Mouse (Mus musculus): ENCODE results near the gene Gcnt7.

Gene Gcnt7

DNA sequence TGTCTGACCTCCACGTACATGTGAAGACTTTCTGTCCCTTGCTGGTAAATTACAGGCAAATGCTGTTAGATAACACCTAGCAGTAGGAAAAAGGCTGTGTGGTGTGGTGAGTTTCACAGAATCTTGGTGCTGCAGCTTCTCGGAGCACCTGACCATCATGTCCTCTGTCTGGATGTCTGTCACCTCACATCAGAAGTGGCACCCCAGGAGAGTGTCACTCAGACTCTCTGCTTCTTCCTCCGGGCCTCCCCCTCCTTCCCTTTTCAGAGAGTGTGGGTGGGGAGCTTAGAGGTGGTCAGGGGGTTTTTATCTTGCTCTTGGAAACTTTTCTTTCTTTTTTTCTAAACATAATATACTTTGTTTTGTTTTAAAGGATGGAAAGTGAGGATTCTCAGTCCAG lies 53.4 kb downstream of the Gcnt7 start:
- no peak for DNase-seq (ENCODE audit: low read depth, low spot score)

DNA sequence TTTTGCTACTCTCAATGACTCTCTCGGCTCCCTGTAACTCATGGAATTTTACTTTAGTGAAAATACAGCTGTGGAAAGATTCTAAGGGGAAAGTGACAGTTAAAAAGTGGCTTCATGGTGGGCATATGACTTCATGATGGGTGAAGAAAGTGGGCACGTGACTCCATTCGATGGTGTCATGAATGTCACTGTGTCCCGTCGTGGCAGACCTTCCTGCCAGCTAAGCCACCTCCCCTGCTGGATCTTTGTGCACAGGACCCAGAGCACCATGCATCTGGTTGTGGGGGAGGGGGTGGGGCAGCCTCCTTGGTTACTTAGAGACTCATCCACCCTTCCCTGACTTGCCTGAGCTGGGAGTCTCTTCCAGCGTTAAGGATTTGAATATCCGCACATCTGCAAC lies 54.2 kb downstream of the Gcnt7 start:
- no peak for DNase-seq (ENCODE audit: low read depth, low spot score)

DNA sequence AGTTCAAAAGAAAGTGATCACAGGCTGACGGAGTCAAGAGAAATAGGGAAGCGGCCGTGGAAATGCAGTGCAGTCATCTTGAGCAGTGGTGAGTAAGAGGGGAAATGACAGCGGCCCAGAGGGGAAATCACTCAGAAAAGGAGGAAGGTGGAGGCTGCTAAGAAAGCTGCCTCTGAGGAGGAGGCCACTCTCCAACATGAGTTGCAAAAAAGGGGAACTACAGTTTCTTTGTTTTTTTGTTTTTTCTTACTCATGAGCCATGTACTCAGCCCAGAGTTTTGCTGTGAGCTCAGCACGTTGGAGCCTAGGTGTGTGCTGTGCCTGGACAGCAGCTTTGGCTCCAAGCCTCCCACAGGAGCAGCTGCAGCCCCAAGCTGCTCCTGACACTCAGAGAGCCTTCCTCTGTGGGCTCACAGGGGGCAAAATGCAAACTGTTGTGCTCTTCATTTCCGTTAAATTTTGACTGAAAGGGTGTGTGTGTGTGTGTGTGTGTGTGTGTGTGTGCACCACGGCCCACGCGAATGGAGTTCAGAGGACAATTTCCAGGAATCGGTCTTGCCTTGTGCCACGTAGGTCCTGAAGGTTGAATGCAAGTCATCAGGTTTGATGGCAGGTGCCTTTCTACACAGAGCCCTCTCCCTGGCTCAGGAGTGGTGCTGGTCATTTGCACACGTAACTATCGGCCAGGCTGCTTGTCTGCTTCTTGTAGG lies 57.1 kb downstream of the Gcnt7 start:
- no peak for DNase-seq (ENCODE audit: low read depth, low spot score)
